Mouse (Mus musculus) myocyte (in vitro differentiated cells): Measurements from ENCODE around the gene Naa25. TPM values are rescaled to one million over a fixed set of nuclear protein-coding genes. Genes with fewer than 3 reads are reported as not detected.

Source experiments
- H3K27me3 ChIP-seq: one replicate; pipeline ENCODE4 v1.6.1; 2011; ENCODE audit not compliant: control insufficient read depth, insufficient read depth, insufficient read length
- H3K36me3 ChIP-seq: one replicate; pipeline ENCODE4 v1.6.1; 2011; ENCODE audit not compliant: control insufficient read depth, insufficient read depth
- H3K4me2 ChIP-seq: one replicate; pipeline ENCODE4 v1.6.1; 2011; ENCODE audit warnings: low read depth, control low read depth
- H3K4me3 ChIP-seq: one replicate; pipeline ENCODE4 v1.5.1; 2011; ENCODE audit warnings: mild to moderate bottlenecking, control low read depth, moderate library complexity
- H3K79me2 ChIP-seq: one replicate; pipeline ENCODE4 v1.6.1; 2011; ENCODE audit not compliant: control insufficient read depth, insufficient read depth
- H3ac ChIP-seq: one replicate; pipeline ENCODE4 v1.6.1; 2011; ENCODE audit not compliant: control insufficient read depth, insufficient read length
- CEBPB ChIP-seq: IDR thresholded peaks from 2 replicates; pipeline ENCODE4 v1.6.1; 2011; ENCODE audit warnings: mild to moderate bottlenecking, moderate library complexity; ENCODE audit not compliant: poor library complexity, insufficient read depth, severe bottlenecking
- E2F4 ChIP-seq: IDR thresholded peaks from one replicate; pipeline ENCODE4 v1.6.1; 2011; ENCODE audit warnings: mild to moderate bottlenecking, control low read depth, moderate library complexity; ENCODE audit not compliant: insufficient read depth
- MAX ChIP-seq: IDR thresholded peaks from one replicate; pipeline ENCODE4 v1.6.1; 2011; ENCODE audit warnings: low read depth, mild to moderate bottlenecking, control low read depth
- MYOD1 ChIP-seq, 3 experiments: IDR thresholded peaks; one replicate each; pipeline ENCODE4 v1.6.1; 2011; ENCODE audit warnings: control low read depth in 2 of 3, low read depth in 2 of 3, mild to moderate bottlenecking in 2 of 3, moderate library complexity in 1 of 3; ENCODE audit not compliant: insufficient read length in 2 of 3, control insufficient read depth in 1 of 3
- MYOG ChIP-seq, 3 experiments: IDR thresholded peaks; one replicate each; pipeline ENCODE4 v1.6.1; 2011; ENCODE audit warnings: control low read depth in 2 of 3, low read depth in 2 of 3, mild to moderate bottlenecking in 2 of 3; ENCODE audit not compliant: insufficient read length in 2 of 3, control insufficient read depth in 1 of 3, insufficient read depth in 1 of 3
- POLR2A ChIP-seq: IDR thresholded peaks from one replicate; pipeline ENCODE4 v1.6.1; 2011; ENCODE audit warnings: low read depth, mild to moderate bottlenecking, control low read depth, moderate library complexity; ENCODE audit not compliant: insufficient read length
- POLR2AphosphoS2 ChIP-seq: IDR thresholded peaks from one replicate; pipeline ENCODE4 v1.6.1; 2011; ENCODE audit warnings: low read depth, control low read depth; ENCODE audit not compliant: insufficient read length
- REST ChIP-seq: IDR thresholded peaks from one replicate; pipeline ENCODE4 v1.6.1; 2011; ENCODE audit warnings: mild to moderate bottlenecking, control low read depth, moderate library complexity; ENCODE audit not compliant: insufficient read depth, insufficient read length
- SRF ChIP-seq: IDR thresholded peaks from one replicate; pipeline ENCODE4 v1.6.1; 2011; ENCODE audit warnings: low read depth; ENCODE audit not compliant: control insufficient read depth, insufficient read length
- TCF12 ChIP-seq: IDR thresholded peaks from one replicate; pipeline ENCODE4 v1.6.1; 2011; ENCODE audit warnings: mild to moderate bottlenecking, control low read depth; ENCODE audit not compliant: poor library complexity, insufficient read depth, severe bottlenecking
- TCF3 ChIP-seq: IDR thresholded peaks from one replicate; pipeline ENCODE4 v1.6.1; 2011; ENCODE audit warnings: low read depth, control low read depth; ENCODE audit not compliant: insufficient read length
- USF1 ChIP-seq: IDR thresholded peaks from one replicate; pipeline ENCODE4 v1.6.1; 2011; ENCODE audit warnings: low read depth, mild to moderate bottlenecking, control low read depth, moderate library complexity
- polyA plus RNA-seq: library from polyadenylated mRNA; unstranded; fragments of >200 nt; fragmentation: generic; extraction: Trizol; gene quantifications from one replicate; pipeline ENCODE4 v1.2.1, GENCODE M21; 2012; ENCODE audit warnings: missing spikeins

Naa25 gene
- polyA plus RNA-seq, 1 experiment = 22.0 TPM

DNA sequence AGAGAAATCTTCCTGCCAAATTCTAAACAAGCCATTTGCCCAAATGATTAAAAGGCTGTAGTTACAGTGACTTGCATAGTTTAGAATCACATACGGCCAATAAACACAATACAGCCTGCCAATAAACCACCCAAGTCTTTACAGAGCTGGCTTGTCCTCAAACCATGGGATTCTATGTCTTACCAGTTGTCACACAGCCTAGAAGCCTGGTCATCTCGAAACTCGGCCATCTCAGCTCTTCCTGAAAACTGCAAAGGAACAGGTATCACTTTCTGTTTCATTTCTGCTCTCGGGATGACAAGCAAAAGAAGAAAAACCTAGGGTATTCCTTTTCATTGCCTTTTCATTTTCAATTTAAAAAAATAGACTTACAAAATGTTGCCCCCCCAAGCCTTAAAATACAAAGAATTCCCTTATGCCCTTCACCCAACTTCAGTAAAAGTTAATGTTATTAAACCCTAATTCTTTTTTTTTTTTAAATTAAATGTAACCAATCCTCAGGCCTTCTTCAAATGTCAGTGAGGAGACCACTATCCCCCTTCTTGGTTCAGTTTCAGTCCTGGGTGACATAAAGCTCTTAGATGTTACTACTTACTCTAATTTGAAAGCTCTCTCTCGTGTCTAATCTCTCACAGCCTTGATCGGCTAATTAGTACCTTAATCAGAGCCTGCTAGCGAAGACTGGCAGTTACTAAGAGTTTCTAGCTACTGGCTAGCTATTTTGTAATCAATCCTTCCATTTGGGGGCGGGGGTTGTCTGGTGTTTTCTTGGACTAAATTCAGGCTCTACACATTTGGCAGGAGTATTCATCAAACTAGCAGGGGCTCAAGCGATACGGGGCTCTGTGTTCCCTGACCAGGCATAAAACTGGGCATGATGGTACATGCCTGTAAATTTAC is 13.6 kb upstream of the Naa25 start:
- Histone ChIP-seq H3K4me3 (peak overlapping the region; percentile 71), H3K79me2 (no peaks in the 10 kb centered on the region), H3ac (peak overlapping the region; percentile 45), H3K27me3 (no peaks in the 10 kb centered on the region), H3K36me3 (peaks cover 7% of the 10 kb centered on the region), H3K4me2 (peak overlapping the region; percentile 69)
- TF ChIP-seq E2F4 = no peak
- TF ChIP-seq CEBPB = no peak
- no peak for TF ChIP-seq POLR2A
- TF ChIP-seq REST = no peak
- TF ChIP-seq TCF3 = no peak

DNA sequence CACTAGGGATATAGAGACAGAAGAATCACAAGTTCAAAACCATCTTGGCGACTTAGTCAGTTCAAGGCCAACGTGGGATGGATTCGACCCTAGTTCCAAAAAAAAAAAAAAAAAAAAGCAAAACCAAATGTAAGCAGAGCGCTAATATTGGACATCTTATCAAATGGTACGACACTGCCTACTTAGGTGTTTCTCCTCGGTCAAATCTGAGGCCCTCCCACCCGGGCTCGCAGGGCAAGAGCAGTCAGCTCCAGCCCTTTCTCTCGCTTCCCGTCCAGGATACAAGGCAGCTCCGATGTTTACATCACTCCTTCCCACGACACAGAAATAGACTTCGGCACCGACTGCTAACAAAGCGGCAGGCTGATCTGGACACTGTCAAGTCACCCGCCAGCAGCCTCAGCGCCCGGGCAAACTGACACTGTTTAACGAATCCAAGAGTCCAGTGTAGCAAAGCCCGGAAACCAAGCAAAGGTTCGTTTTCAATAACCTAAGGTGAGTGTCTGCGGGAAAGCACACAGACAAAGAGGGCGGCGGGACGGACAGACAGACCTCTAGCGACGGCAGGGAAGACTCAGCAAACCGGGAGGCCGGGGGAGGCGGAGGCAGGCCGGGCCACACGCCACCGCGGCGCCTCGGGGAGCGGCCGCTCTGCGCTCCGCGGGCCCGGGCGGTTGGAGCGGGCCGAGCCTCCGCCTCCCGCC is 12.8 kb upstream of the Naa25 start:
- Histone ChIP-seq H3K36me3 (peaks cover under 1% of the 10 kb centered on the region), H3K27me3 (no peaks in the 10 kb centered on the region), H3K4me3 (peak overlapping the region; percentile 71), H3K79me2 (no peaks in the 10 kb centered on the region), H3ac (peak overlapping the region; percentile 45), H3K4me2 (peak overlapping the region; percentile 69)
- TF ChIP-seq TCF12 (no peak), E2F4 (no peak), MAX (no peak), POLR2A (no peak)

DNA sequence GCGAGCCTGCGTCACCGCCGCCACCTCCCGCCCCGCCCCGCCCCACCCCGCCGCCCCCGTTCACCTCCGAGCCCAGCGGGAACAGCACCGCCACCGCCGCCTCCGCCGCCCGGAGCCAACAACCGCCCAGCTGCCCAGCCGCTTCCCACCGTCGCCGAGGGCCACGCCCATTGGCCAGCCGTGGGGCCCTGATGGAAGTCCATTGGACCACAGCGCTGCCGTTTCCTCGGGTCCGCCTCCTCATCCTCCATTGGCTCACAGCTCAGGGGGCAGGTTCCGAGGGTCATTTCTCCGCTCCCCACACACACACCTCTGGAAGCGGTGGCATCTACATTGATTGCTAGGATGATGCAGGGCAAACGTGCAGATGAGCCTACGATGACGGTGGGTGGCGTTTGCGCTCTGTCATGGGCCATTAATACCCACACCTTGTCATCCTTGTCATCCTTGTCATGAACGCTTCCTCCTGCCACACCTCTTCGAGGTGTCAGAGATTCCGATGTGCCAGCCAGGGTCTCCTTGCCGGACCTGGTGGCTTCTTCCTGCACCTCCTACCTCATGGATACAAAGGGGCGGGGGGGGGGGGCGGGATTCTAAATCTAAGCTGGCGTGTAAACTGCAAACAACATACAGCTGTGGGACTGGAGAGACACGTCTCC is 12.1 kb upstream of the Naa25 start, which contains the start of gene Trafd1:
TSS of gene Trafd1 (minus strand) at position 172 of the 659 bp plus-strand sequence.
- Histone ChIP-seq H3K79me2 (no peaks in the 10 kb centered on the region), H3K4me2 (peak within 1 kb of the TSS; percentile 77), H3K36me3 (no peaks in the 10 kb centered on the region), H3K27me3 (no peaks in the 10 kb centered on the region), H3K4me3 (peak within 1 kb of the TSS; percentile 71), H3ac (peak within 1 kb of the TSS; percentile 45)
- TF ChIP-seq POLR2A = peak; percentile 87
- TF ChIP-seq REST = no peak
- no peak for TF ChIP-seq E2F4
- TF ChIP-seq SRF = no peak
- TF ChIP-seq MAX = no peak
- TF ChIP-seq MYOG (IDR thresholded peaks at IDR 0.05; ENCODE audit: control insufficient read depth in 1 of 3, insufficient read depth in 1 of 3, insufficient read length in 2 of 3, low read depth in 2 of 3) = peak in 2 of 3 experiments; percentile 12 to 72
- TF ChIP-seq POLR2AphosphoS2 = no peak
- no peak for TF ChIP-seq USF1
- TF ChIP-seq CEBPB = no peak
- no peak for TF ChIP-seq TCF12
- no peak for TF ChIP-seq TCF3
- TF ChIP-seq MYOD1 (IDR thresholded peaks at IDR 0.05; ENCODE audit: control insufficient read depth in 1 of 3, insufficient read length in 2 of 3, low read depth in 2 of 3) = peak in 1 of 3 experiments; percentile 64

DNA sequence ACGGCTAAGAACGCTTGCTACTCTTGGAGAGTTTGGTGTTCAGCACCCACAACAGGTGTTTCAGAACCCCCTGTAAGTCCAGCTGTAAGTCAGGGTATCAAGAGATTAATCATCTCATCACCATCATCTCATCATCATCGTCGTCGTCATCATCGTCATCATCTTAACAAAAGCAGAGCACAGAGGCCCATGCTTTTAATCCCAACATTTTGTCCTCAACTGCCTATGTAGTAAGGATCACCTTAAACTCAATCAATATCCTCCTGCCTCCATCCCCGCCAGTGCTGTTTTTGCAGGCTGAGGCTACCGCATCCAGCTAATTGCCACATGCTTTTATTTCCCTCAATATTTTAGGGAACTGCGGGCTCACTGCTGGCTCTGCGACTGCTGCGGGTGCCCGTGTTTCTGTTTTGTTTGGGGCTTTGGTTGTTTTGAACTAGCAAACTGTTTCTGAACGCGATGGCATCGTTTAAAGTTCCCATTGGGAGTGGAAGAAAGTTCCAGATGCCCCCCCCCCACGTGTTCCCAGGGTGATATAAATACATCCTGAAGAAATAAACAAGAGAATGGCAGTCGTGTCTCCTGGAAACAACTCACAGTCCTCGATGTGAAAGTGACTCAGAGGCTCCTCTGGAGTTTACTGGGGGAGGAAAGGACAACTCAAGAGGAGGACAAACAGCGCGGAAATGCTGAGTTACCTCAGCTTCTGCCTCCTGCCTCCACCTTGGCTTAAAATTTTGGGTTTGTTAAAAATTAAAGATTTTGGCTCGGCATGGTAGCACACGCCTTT is 11.4 kb upstream of the Naa25 start:
- peak overlapping the region; percentile 71 for H3K4me3 ChIP-seq
- H3K27me3 ChIP-seq = no peaks in the 10 kb centered on the region
- H3K79me2 ChIP-seq = no peaks in the 10 kb centered on the region
- TF ChIP-seq SRF (no peak), POLR2AphosphoS2 (no peak), REST (no peak), CEBPB (no peak), TCF12 (no peak), POLR2A (no peak), MAX (no peak), MYOG (IDR thresholded peaks at IDR 0.05; ENCODE audit: control insufficient read depth in 1 of 3, insufficient read depth in 1 of 3, insufficient read length in 2 of 3, low read depth in 2 of 3) (no peak)
- no peaks in the 10 kb centered on the region for H3K36me3 ChIP-seq
- H3K4me2 ChIP-seq = peak overlapping the region; percentile 77
- no peak overlapping the region for H3ac ChIP-seq
